Mouse (Mus musculus) limb, embryonic 10.5 days (tissue): ENCODE data around the gene Pxylp1. TPM values are rescaled to one million over a fixed set of nuclear protein-coding genes. Genes with fewer than 3 reads are reported as not detected.

Experiments
- DNase-seq: peaks from one replicate; pipeline ENCODE4 v3.0.0-alpha.2; 2017; ENCODE audit warnings: low spot score
- H3K27ac ChIP-seq: fragments of 300-500 bp; sonication (generic); 2 replicates; pipeline ENCODE4 v1.5.1; 2016; ENCODE audit warnings: mild to moderate bottlenecking
- H3K27me3 ChIP-seq: fragments of 300-500 bp; sonication (generic); 2 replicates; pipeline ENCODE4 v1.6.1; 2016; ENCODE audit warnings: low read depth, mild to moderate bottlenecking; ENCODE audit not compliant: poor library complexity, severe bottlenecking
- H3K36me3 ChIP-seq: fragments of 300-500 bp; sonication (generic); 2 replicates; pipeline ENCODE4 v1.6.1; 2016; ENCODE audit warnings: mild to moderate bottlenecking, moderate library complexity
- H3K4me1 ChIP-seq: fragments of 300-500 bp; sonication (generic); 2 replicates; pipeline ENCODE4 v1.6.1; 2016
- H3K4me3 ChIP-seq: fragments of 300-500 bp; sonication (generic); 2 replicates; pipeline ENCODE4 v1.5.1; 2016; ENCODE audit warnings: mild to moderate bottlenecking, moderate library complexity
- H3K9me3 ChIP-seq: fragments of 300-500 bp; sonication (generic); replicated peaks from 2 replicates; pipeline ENCODE4 v1.6.1; 2016; ENCODE audit warnings: mild to moderate bottlenecking
- WGBS: fragments of 180-500 bp; shearing (Covaris S2); methylation state at CpG from one replicate; pipeline ENCODE4 v1.1.7; 2016; 5-methylcytosine and 5-hydroxymethylcytosine counted together
- polyA plus RNA-seq: library from polyadenylated mRNA; unstranded; fragments of >200 nt; fragmentation: Nextera tagmentation; extraction: Ambion mirVana; gene quantifications from 2 replicates; pipeline ENCODE4 v1.2.1, GENCODE M21; 2016

Pxylp1 gene
- polyA plus RNA-seq, 1 experiment from 2014 or later: 15.3 TPM

GRCm38 (mm10) chr9:96823541-96823940 is 68.9 kb downstream of the Pxylp1 start:
- Histone ChIP-seq H3K4me3 (no peak overlapping the region), H3K27me3 (no peaks in the 10 kb centered on the region), H3K27ac (no peak overlapping the region), H3K4me1 (peaks cover 5% of the 10 kb centered on the region), H3K9me3 (no peaks in the 10 kb centered on the region), H3K36me3 (peaks cover 16% of the 10 kb centered on the region)
- DNase-seq: no peak
- WGBS: 85% methylated on average over 5 of the region's 5 CpGs

- Histone ChIP-seq H3K27ac (no peak overlapping the region), H3K36me3 (peaks cover 16% of the 10 kb centered on the region), H3K9me3 (no peaks in the 10 kb centered on the region), H3K4me3 (no peak overlapping the region), H3K4me1 (peaks cover 8% of the 10 kb centered on the region), H3K27me3 (no peaks in the 10 kb centered on the region)
- no peak for DNase-seq
- 92% methylated on average over 9 of the region's 9 CpGs for WGBS
These were observed 69.5 kb downstream of the Pxylp1 start for GRCm38 (mm10) chr9:96823005-96823404.

- WGBS: 73% methylated on average over 11 of the region's 11 CpGs
- Histone ChIP-seq H3K9me3 (no peaks in the 10 kb centered on the region), H3K4me1 (peaks cover 2% of the 10 kb centered on the region; the same call in 1 of the 2 replicates), H3K36me3 (no peaks in the 10 kb centered on the region), H3K27me3 (no peaks in the 10 kb centered on the region), H3K4me3 (no peak overlapping the region), H3K27ac (peak overlapping the region; percentile 54)
- DNase-seq: no peak
These were observed 73.5 kb downstream of the Pxylp1 start for GRCm38 (mm10) chr9:96818822-96819481.

- Histone ChIP-seq H3K4me3 (no peak overlapping the region), H3K9me3 (no peaks in the 10 kb centered on the region), H3K36me3 (no peaks in the 10 kb centered on the region), H3K27ac (no peak overlapping the region), H3K27me3 (no peaks in the 10 kb centered on the region), H3K4me1 (peaks cover 2% of the 10 kb centered on the region; the same call in 1 of the 2 replicates)
- DNase-seq: no peak
- WGBS: 37% methylated on average over 7 of the region's 7 CpGs
These were observed 74.2 kb downstream of the Pxylp1 start for GRCm38 (mm10) chr9:96818128-96818821.

GRCm38 (mm10) chr9:96811996-96812395 is 80.5 kb downstream of the Pxylp1 start:
- no peaks in the 10 kb centered on the region for H3K36me3 ChIP-seq
- no peaks in the 10 kb centered on the region for H3K9me3 ChIP-seq
- H3K27ac ChIP-seq: no peak overlapping the region
- H3K4me3 ChIP-seq: no peak overlapping the region
- 86% methylated on average over 4 of the region's 4 CpGs for WGBS
- H3K4me1 ChIP-seq: no peaks in the 10 kb centered on the region
- DNase-seq: no peak
- H3K27me3 ChIP-seq: no peaks in the 10 kb centered on the region

- Histone ChIP-seq H3K9me3 (no peaks in the 10 kb centered on the region), H3K27me3 (no peaks in the 10 kb centered on the region), H3K4me1 (peaks cover 14% of the 10 kb centered on the region), H3K36me3 (no peaks in the 10 kb centered on the region), H3K27ac (no peak overlapping the region), H3K4me3 (no peak overlapping the region)
- 35% methylated on average over 5 of the region's 5 CpGs for WGBS
- no peak for DNase-seq
These were observed 92.2 kb downstream of the Pxylp1 start for GRCm38 (mm10) chr9:96800131-96800825.

GRCm38 (mm10) chr9:96797311-96797710 is 95.2 kb downstream of the Pxylp1 start:
- WGBS: 97% methylated on average over 3 of the region's 3 CpGs
- Histone ChIP-seq H3K27me3 (no peaks in the 10 kb centered on the region), H3K4me1 (peaks cover 18% of the 10 kb centered on the region)

GRCm38 (mm10) chr9:96795399-96795928 is 97.0 kb downstream of the Pxylp1 start:
- H3K4me3 ChIP-seq: peak overlapping the region; percentile 48
- peak; percentile 51 for DNase-seq
- no peaks in the 10 kb centered on the region for H3K27me3 ChIP-seq
- H3K4me1 ChIP-seq: peaks cover 21% of the 10 kb centered on the region
- no peaks in the 10 kb centered on the region for H3K9me3 ChIP-seq
- no peaks in the 10 kb centered on the region for H3K36me3 ChIP-seq
- 13% methylated on average over 10 of the region's 10 CpGs for WGBS
- H3K27ac ChIP-seq: peak overlapping the region; percentile 81

More at GRCm38 (mm10) chr9:96797311-96797710, 95.2 kb downstream of the Pxylp1 start:
- Histone ChIP-seq H3K4me3 (no peak overlapping the region), H3K9me3 (no peaks in the 10 kb centered on the region), H3K36me3 (no peaks in the 10 kb centered on the region), H3K27ac (no peak overlapping the region)
- DNase-seq: no peak

- no peak for DNase-seq
- Histone ChIP-seq H3K27me3 (no peaks in the 10 kb centered on the region), H3K4me1 (peaks cover 13% of the 10 kb centered on the region), H3K9me3 (no peaks in the 10 kb centered on the region), H3K36me3 (no peaks in the 10 kb centered on the region), H3K4me3 (no peak overlapping the region), H3K27ac (no peak overlapping the region)
- WGBS: 93% methylated on average over 2 of the region's 2 CpGs
These were observed 97.9 kb downstream of the Pxylp1 start for GRCm38 (mm10) chr9:96794601-96795000.

- no peak overlapping the region for H3K4me3 ChIP-seq
- H3K27ac ChIP-seq: no peak overlapping the region
- peaks cover 13% of the 10 kb centered on the region for H3K4me1 ChIP-seq
- no peaks in the 10 kb centered on the region for H3K36me3 ChIP-seq
- no peaks in the 10 kb centered on the region for H3K9me3 ChIP-seq
- H3K27me3 ChIP-seq: no peaks in the 10 kb centered on the region
- DNase-seq: no peak
- 81% methylated on average over 2 of the region's 2 CpGs for WGBS
These were observed 99.9 kb downstream of the Pxylp1 start for GRCm38 (mm10) chr9:96792543-96792942.

- Histone ChIP-seq H3K27ac (no peak overlapping the region), H3K27me3 (no peaks in the 10 kb centered on the region), H3K4me3 (no peak overlapping the region), H3K36me3 (no peaks in the 10 kb centered on the region), H3K4me1 (peaks cover 18% of the 10 kb centered on the region), H3K9me3 (no peaks in the 10 kb centered on the region)
- no peak for DNase-seq
- WGBS: 51% methylated on average over 4 of the region's 4 CpGs
These were observed 102.0 kb downstream of the Pxylp1 start for GRCm38 (mm10) chr9:96790389-96791007.

- Histone ChIP-seq H3K4me3 (no peak overlapping the region), H3K27me3 (no peaks in the 10 kb centered on the region), H3K9me3 (no peaks in the 10 kb centered on the region), H3K27ac (no peak overlapping the region), H3K36me3 (no peaks in the 10 kb centered on the region), H3K4me1 (peaks cover 12% of the 10 kb centered on the region)
- DNase-seq: no peak
- WGBS: 89% methylated on average over 3 of the region's 3 CpGs
These were observed 102.6 kb downstream of the Pxylp1 start for GRCm38 (mm10) chr9:96789906-96790305.
